Mouse (Mus musculus): Measurements from ENCODE around the gene Pdlim7.
A peak's percentile ranks its signal among the peaks of the same experiment; 100 is the strongest.

The Pdlim7 gene

GRCm38 (mm10) chr13:55465184-55465583, 48.3 kb downstream of the Pdlim7 start:
- no peak for DNase-seq (ENCODE audit: low read depth, low spot score)

- peak; percentile 89 for DNase-seq (ENCODE audit: low read depth, low spot score)
Measured at GRCm38 (mm10) chr13:55464027-55464884, 49.2 kb downstream of the Pdlim7 start, which contains the start of gene Prr7. Gene Prr7, plus strand, starts transcription at chr13:55464267.

- no peak for DNase-seq (ENCODE audit: low read depth, low spot score)
Measured at GRCm38 (mm10) chr13:55463399-55464026, 50.0 kb downstream of the Pdlim7 start.

- no peak for DNase-seq (ENCODE audit: low read depth, low spot score)
Measured at GRCm38 (mm10) chr13:55462965-55463364, 50.5 kb downstream of the Pdlim7 start.

- no peak for DNase-seq (ENCODE audit: low read depth, low spot score)
Measured at GRCm38 (mm10) chr13:55451785-55452549, 61.5 kb downstream of the Pdlim7 start.

GRCm38 (mm10) chr13:55451296-55451695, 62.2 kb downstream of the Pdlim7 start:
- DNase-seq (ENCODE audit: low read depth, low spot score), result no peak

- DNase-seq (ENCODE audit: low read depth, low spot score), result no peak
Measured at GRCm38 (mm10) chr13:55450511-55450980, 62.9 kb downstream of the Pdlim7 start.

GRCm38 (mm10) chr13:55449679-55450441, 63.6 kb downstream of the Pdlim7 start:
- no peak for DNase-seq (ENCODE audit: low read depth, low spot score)

GRCm38 (mm10) chr13:55449205-55449604, 64.3 kb downstream of the Pdlim7 start:
- DNase-seq (ENCODE audit: low read depth, low spot score), result no peak

- no peak for DNase-seq (ENCODE audit: low read depth, low spot score)
Measured at GRCm38 (mm10) chr13:55448131-55448530, 65.3 kb downstream of the Pdlim7 start.

GRCm38 (mm10) chr13:55447543-55447943, 65.9 kb downstream of the Pdlim7 start:
- DNase-seq (ENCODE audit: low read depth, low spot score), result no peak

- DNase-seq (ENCODE audit: low read depth, low spot score), result no peak
Measured at GRCm38 (mm10) chr13:55446483-55447105, 66.9 kb downstream of the Pdlim7 start.
